Mouse (Mus musculus): ENCODE measurements at regions not wholly inside any gene's neighbourhood (a gene's known extent, or its start where the extent isn't known, plus 50 kb on each side); places are given as distances from the start of the nearest gene placed in this dataset.
A peak's percentile ranks its signal among the peaks of the same experiment; 100 is the strongest.

GRCm38 (mm10) chr2:147782496-147782895, 264.3 kb downstream of the Foxa2 start:
- Histone ChIP-seq H3K9me3 (no peaks in the 10 kb centered on the region), H3K4me3 (no peak overlapping the region), H3K27ac (replicated peaks) (no peak overlapping the region), H3K4me1 (no peaks in the 10 kb centered on the region), H3K36me3 (replicated peaks) (no peaks in the 10 kb centered on the region), H3K27me3 (replicated peaks; ENCODE audit: low read depth, poor library complexity, severe bottlenecking) (0 out of 2 replicates have a peak, but pooled peaks cover 3% of the 10 kb centered on the region)
- no peak for DNase-seq (ENCODE audit: low spot score)
- WGBS = 86% methylated on average over 2 of the region's 2 CpGs

- no peak for DNase-seq (ENCODE audit: low spot score)
- no peaks in the 10 kb centered on the region for H3K27me3 ChIP-seq (replicated peaks; ENCODE audit: low read depth, poor library complexity, severe bottlenecking)
- no peaks in the 10 kb centered on the region for H3K9me3 ChIP-seq
- H3K36me3 ChIP-seq (replicated peaks) = no peaks in the 10 kb centered on the region
- no peak overlapping the region for H3K4me3 ChIP-seq
- H3K4me1 ChIP-seq = no peaks in the 10 kb centered on the region
- 54% methylated on average over 2 of the region's 2 CpGs for WGBS
- H3K27ac ChIP-seq (replicated peaks) = no peak overlapping the region
Measured at GRCm38 (mm10) chr2:147776316-147776715, 270.5 kb downstream of the Foxa2 start.

- no peak for DNase-seq (ENCODE audit: low spot score)
- Histone ChIP-seq H3K9me3 (no peaks in the 10 kb centered on the region), H3K36me3 (replicated peaks) (no peaks in the 10 kb centered on the region), H3K4me1 (no peaks in the 10 kb centered on the region), H3K4me3 (no peak overlapping the region), H3K27ac (replicated peaks) (no peak overlapping the region), H3K27me3 (replicated peaks; ENCODE audit: low read depth, poor library complexity, severe bottlenecking) (no peaks in the 10 kb centered on the region)
- WGBS = 68% methylated on average over 1 of the region's 1 CpGs
Measured at GRCm38 (mm10) chr2:147772579-147772978, 274.2 kb downstream of the Foxa2 start.

GRCm38 (mm10) chr2:147753089-147753488, 293.7 kb downstream of the Foxa2 start:
- WGBS = 72% methylated on average over 2 of the region's 2 CpGs
- Histone ChIP-seq H3K4me1 (no peaks in the 10 kb centered on the region), H3K27ac (replicated peaks) (no peak overlapping the region), H3K4me3 (no peak overlapping the region), H3K36me3 (replicated peaks) (no peaks in the 10 kb centered on the region), H3K9me3 (no peaks in the 10 kb centered on the region), H3K27me3 (replicated peaks; ENCODE audit: low read depth, poor library complexity, severe bottlenecking) (no peaks in the 10 kb centered on the region)
- DNase-seq (ENCODE audit: low spot score) = no peak

GRCm38 (mm10) chr2:147751831-147752230, 294.9 kb downstream of the Foxa2 start:
- Histone ChIP-seq H3K27me3 (replicated peaks; ENCODE audit: low read depth, poor library complexity, severe bottlenecking) (no peaks in the 10 kb centered on the region), H3K4me3 (no peak overlapping the region), H3K36me3 (replicated peaks) (no peaks in the 10 kb centered on the region), H3K4me1 (no peaks in the 10 kb centered on the region), H3K27ac (replicated peaks) (no peak overlapping the region), H3K9me3 (no peaks in the 10 kb centered on the region)
- WGBS = 96% methylated on average over 3 of the region's 3 CpGs
- DNase-seq (ENCODE audit: low spot score) = no peak

- H3K27ac ChIP-seq (replicated peaks) = no peak overlapping the region
- no peaks in the 10 kb centered on the region for H3K27me3 ChIP-seq (replicated peaks; ENCODE audit: low read depth, poor library complexity, severe bottlenecking)
- no peak overlapping the region for H3K4me3 ChIP-seq
- 69% methylated on average over 4 of the region's 4 CpGs for WGBS
- H3K4me1 ChIP-seq = no peaks in the 10 kb centered on the region
- H3K36me3 ChIP-seq (replicated peaks) = no peaks in the 10 kb centered on the region
- DNase-seq (ENCODE audit: low spot score) = no peak
- no peaks in the 10 kb centered on the region for H3K9me3 ChIP-seq
Measured at GRCm38 (mm10) chr2:147748006-147748405, 298.8 kb downstream of the Foxa2 start.

- Histone ChIP-seq H3K4me3 (no peak overlapping the region), H3K4me1 (no peaks in the 10 kb centered on the region), H3K27me3 (replicated peaks; ENCODE audit: low read depth, poor library complexity, severe bottlenecking) (no peaks in the 10 kb centered on the region), H3K27ac (replicated peaks) (no peak overlapping the region), H3K36me3 (replicated peaks) (no peaks in the 10 kb centered on the region), H3K9me3 (no peaks in the 10 kb centered on the region)
- WGBS = 78% methylated on average over 2 of the region's 2 CpGs
- DNase-seq (ENCODE audit: low spot score) = no peak
Measured at GRCm38 (mm10) chr2:147743908-147744307, 302.9 kb downstream of the Foxa2 start.

- Histone ChIP-seq H3K4me3 (no peak overlapping the region), H3K9me3 (no peaks in the 10 kb centered on the region), H3K4me1 (no peaks in the 10 kb centered on the region), H3K36me3 (replicated peaks) (no peaks in the 10 kb centered on the region), H3K27me3 (replicated peaks; ENCODE audit: low read depth, poor library complexity, severe bottlenecking) (no peaks in the 10 kb centered on the region), H3K27ac (replicated peaks) (no peak overlapping the region)
- peak; percentile 28 for DNase-seq (ENCODE audit: low spot score)
- WGBS = 47% methylated on average over 10 of the region's 10 CpGs
Measured at GRCm38 (mm10) chr2:147738307-147738872, 308.4 kb downstream of the Foxa2 start.

GRCm38 (mm10) chr2:147727396-147727795, 319.4 kb downstream of the Foxa2 start:
- H3K27me3 ChIP-seq (replicated peaks; ENCODE audit: low read depth, poor library complexity, severe bottlenecking) = no peaks in the 10 kb centered on the region
- H3K27ac ChIP-seq (replicated peaks) = no peak overlapping the region
- no peaks in the 10 kb centered on the region; the same call in 1 of the 2 replicates for H3K4me1 ChIP-seq
- 86% methylated on average over 4 of the region's 4 CpGs for WGBS
- no peak overlapping the region for H3K4me3 ChIP-seq
- DNase-seq (ENCODE audit: low spot score) = no peak
- H3K9me3 ChIP-seq = no peaks in the 10 kb centered on the region
- H3K36me3 ChIP-seq (replicated peaks) = no peaks in the 10 kb centered on the region

GRCm38 (mm10) chr2:147718936-147719335, 327.8 kb downstream of the Foxa2 start:
- H3K4me3 ChIP-seq = no peak overlapping the region
- no peaks in the 10 kb centered on the region for H3K9me3 ChIP-seq
- no peak for DNase-seq (ENCODE audit: low spot score)
- no peaks in the 10 kb centered on the region for H3K4me1 ChIP-seq
- H3K27ac ChIP-seq (replicated peaks) = no peak overlapping the region
- 87% methylated on average over 3 of the region's 3 CpGs for WGBS
- H3K36me3 ChIP-seq (replicated peaks) = no peaks in the 10 kb centered on the region
- H3K27me3 ChIP-seq (replicated peaks; ENCODE audit: low read depth, poor library complexity, severe bottlenecking) = no peaks in the 10 kb centered on the region

- Histone ChIP-seq H3K4me1 (no peaks in the 10 kb centered on the region), H3K36me3 (replicated peaks) (no peaks in the 10 kb centered on the region), H3K9me3 (no peaks in the 10 kb centered on the region), H3K27ac (replicated peaks) (no peak overlapping the region), H3K27me3 (replicated peaks; ENCODE audit: low read depth, poor library complexity, severe bottlenecking) (no peaks in the 10 kb centered on the region), H3K4me3 (no peak overlapping the region)
- WGBS = 95% methylated on average over 12 of the region's 12 CpGs
- no peak for DNase-seq (ENCODE audit: low spot score)
Measured at GRCm38 (mm10) chr2:147717484-147717947, 329.3 kb downstream of the Foxa2 start.

- no peak for DNase-seq (ENCODE audit: low spot score)
- Histone ChIP-seq H3K27me3 (replicated peaks; ENCODE audit: low read depth, poor library complexity, severe bottlenecking) (no peaks in the 10 kb centered on the region), H3K9me3 (no peaks in the 10 kb centered on the region), H3K4me1 (no peaks in the 10 kb centered on the region), H3K27ac (replicated peaks) (no peak overlapping the region), H3K4me3 (no peak overlapping the region), H3K36me3 (replicated peaks) (no peaks in the 10 kb centered on the region)
- 89% methylated on average over 5 of the region's 5 CpGs for WGBS
Measured at GRCm38 (mm10) chr2:147715791-147716190, 331.0 kb downstream of the Foxa2 start.

GRCm38 (mm10) chr2:147710593-147711265, 336.0 kb downstream of the Foxa2 start:
- no peak overlapping the region for H3K4me3 ChIP-seq
- 66% methylated on average over 8 of the region's 8 CpGs for WGBS
- no peaks in the 10 kb centered on the region for H3K9me3 ChIP-seq
- no peaks in the 10 kb centered on the region for H3K36me3 ChIP-seq (replicated peaks)
- no peak for DNase-seq (ENCODE audit: low spot score)
- H3K27ac ChIP-seq (replicated peaks) = no peak overlapping the region
- H3K4me1 ChIP-seq = no peaks in the 10 kb centered on the region
- no peaks in the 10 kb centered on the region for H3K27me3 ChIP-seq (replicated peaks; ENCODE audit: low read depth, poor library complexity, severe bottlenecking)
